Mouse (Mus musculus) heart, embryonic 15.5 days (tissue): Measurements from ENCODE around the gene Rnls. TPM values are rescaled to one million over a fixed set of nuclear protein-coding genes. Genes with fewer than 3 reads are reported as not detected.

Experiments used
- ATAC-seq: fragments of 200-750 bp; cut with Nextera tagmentation; replicated peaks from 2 replicates; pipeline ENCODE4 v1.8.0; 2017; ENCODE audit warnings: low read depth, moderate TSS enrichment; ENCODE audit not compliant: insufficient number of reproducible peaks, insufficient read depth, low FRiP score
- H3K27ac ChIP-seq: fragments of 300-500 bp; sonication (generic); 2 replicates; pipeline ENCODE4 v1.5.1; 2015; ENCODE audit warnings: mild to moderate bottlenecking, inconsistent platforms
- H3K27me3 ChIP-seq: fragments of 300-500 bp; sonication (generic); 2 replicates; pipeline ENCODE4 v1.6.1; 2015; ENCODE audit warnings: inconsistent platforms
- H3K36me3 ChIP-seq: fragments of 300-500 bp; sonication (generic); 2 replicates; pipeline ENCODE4 v1.6.1; 2015; ENCODE audit warnings: mild to moderate bottlenecking, inconsistent platforms
- H3K4me1 ChIP-seq: fragments of 300-500 bp; sonication (generic); replicated peaks from 2 replicates; pipeline ENCODE4 v1.6.1; 2015; ENCODE audit warnings: inconsistent platforms
- H3K4me2 ChIP-seq: fragments of 300-500 bp; sonication (generic); 2 replicates; pipeline ENCODE4 v1.6.1; 2015; ENCODE audit warnings: inconsistent platforms, mild to moderate bottlenecking, moderate library complexity
- H3K4me3 ChIP-seq: fragments of 300-500 bp; sonication (generic); 2 replicates; pipeline ENCODE4 v1.5.1; 2015; ENCODE audit warnings: mild to moderate bottlenecking, inconsistent platforms
- H3K9ac ChIP-seq: fragments of 300-500 bp; sonication (generic); 2 replicates; pipeline ENCODE4 v1.6.1; 2015; ENCODE audit warnings: mild to moderate bottlenecking, inconsistent platforms
- H3K9me3 ChIP-seq: fragments of 300-500 bp; sonication (generic); replicated peaks from 2 replicates; pipeline ENCODE4 v1.6.1; 2016; ENCODE audit warnings: inconsistent platforms
- WGBS: fragments of 180-500 bp; shearing (Covaris S2); methylation state at CpG from one replicate; pipeline ENCODE4 v1.1.7; 2015; ENCODE audit warnings: mixed read lengths; 5-methylcytosine and 5-hydroxymethylcytosine counted together
- polyA plus RNA-seq: library from polyadenylated mRNA; unstranded; fragments of >200 nt; fragmentation: Nextera tagmentation; extraction: Ambion mirVana; gene quantifications from 2 replicates; pipeline ENCODE4 v1.2.1, GENCODE M21; 2015

The Rnls gene
- polyA plus RNA-seq, 1 experiment from 2014 or later = 11.1 TPM

DNA sequence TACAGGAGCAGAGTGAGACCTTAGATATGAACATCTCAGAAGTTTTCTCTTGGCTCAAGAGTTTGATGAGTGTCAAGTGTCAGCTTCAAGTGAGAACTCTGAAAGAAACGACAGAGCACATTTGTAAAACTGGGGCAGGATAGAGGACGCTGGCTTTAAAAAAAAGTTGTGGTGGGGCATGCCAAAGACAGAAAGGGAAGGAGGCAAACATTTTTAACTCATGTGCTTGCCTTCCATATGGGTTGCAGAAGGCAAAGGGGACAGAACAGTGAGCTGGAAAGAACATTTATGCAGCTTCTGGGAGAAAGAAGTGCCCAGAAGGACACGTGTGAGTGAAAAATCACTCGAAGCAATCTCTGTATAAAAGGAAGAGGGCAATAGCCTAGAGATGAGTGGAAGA is 75.0 kb downstream of the Rnls start:
- no peak for ATAC-seq
- Histone ChIP-seq H3K4me3 (no peak overlapping the region), H3K4me1 (no peaks in the 10 kb centered on the region), H3K9ac (no peak overlapping the region), H3K4me2 (no peak overlapping the region), H3K27me3 (no peaks in the 10 kb centered on the region), H3K27ac (no peak overlapping the region), H3K9me3 (no peaks in the 10 kb centered on the region), H3K36me3 (no peaks in the 10 kb centered on the region)
- WGBS = 50% methylated on average over 4 of the region's 4 CpGs

DNA sequence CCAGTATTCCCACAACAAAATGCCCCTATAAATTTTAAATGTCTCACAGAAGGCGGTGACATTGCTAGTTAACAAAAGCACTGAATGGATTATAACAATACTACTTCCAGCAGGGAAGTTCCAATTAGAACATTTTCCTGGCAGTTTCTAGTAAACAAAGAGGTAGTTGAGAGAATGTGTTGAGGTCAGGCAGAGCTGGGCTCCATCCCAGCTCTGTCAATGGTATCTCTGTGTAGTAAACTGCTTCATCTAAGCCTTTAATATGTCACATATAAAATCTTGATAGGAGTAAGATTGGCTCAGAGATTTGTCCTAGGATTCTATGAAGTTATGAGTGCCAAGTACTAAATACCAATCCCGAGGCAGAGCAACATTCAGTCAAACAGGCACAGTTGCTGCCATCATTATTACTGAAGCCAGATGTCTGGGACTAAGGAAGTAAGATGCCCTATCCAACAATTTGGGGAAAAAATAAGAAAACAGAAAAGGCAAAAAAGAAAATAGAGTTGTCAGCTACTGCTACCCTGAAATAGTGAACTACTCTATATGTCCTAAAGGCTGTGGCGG is 92.3 kb downstream of the Rnls start:
- Histone ChIP-seq H3K27ac (no peak overlapping the region), H3K4me1 (no peaks in the 10 kb centered on the region), H3K4me2 (no peak overlapping the region), H3K9ac (no peak overlapping the region), H3K36me3 (no peaks in the 10 kb centered on the region), H3K4me3 (no peak overlapping the region), H3K27me3 (no peaks in the 10 kb centered on the region), H3K9me3 (no peaks in the 10 kb centered on the region)
- 65% methylated on average over 3 of the region's 3 CpGs for WGBS
- ATAC-seq = no peak

DNA sequence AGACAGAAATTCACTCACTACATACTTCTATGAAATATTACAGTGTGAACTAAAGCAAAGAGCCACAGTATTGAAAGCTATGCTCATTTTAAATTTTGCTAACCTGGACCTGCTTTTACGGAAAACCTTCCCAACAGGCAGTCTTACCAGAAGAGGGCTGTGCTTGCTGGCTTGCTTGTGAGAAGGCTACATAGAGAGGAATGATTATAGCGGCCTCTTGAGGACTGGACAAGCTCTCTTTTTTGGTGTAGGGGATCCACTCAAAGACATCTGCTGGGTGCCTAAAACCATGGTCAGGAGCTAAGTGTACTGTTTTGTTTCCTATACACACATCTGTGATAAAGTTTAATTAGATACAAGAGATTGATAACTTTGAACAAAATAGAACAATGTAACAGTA is 95.8 kb downstream of the Rnls start:
- Histone ChIP-seq H3K27me3 (no peaks in the 10 kb centered on the region), H3K36me3 (no peaks in the 10 kb centered on the region), H3K27ac (no peak overlapping the region), H3K4me1 (no peaks in the 10 kb centered on the region), H3K9ac (no peak overlapping the region), H3K4me2 (no peak overlapping the region), H3K9me3 (no peaks in the 10 kb centered on the region), H3K4me3 (no peak overlapping the region)
- ATAC-seq = no peak
- WGBS = 50% methylated on average over 2 of the region's 2 CpGs

DNA sequence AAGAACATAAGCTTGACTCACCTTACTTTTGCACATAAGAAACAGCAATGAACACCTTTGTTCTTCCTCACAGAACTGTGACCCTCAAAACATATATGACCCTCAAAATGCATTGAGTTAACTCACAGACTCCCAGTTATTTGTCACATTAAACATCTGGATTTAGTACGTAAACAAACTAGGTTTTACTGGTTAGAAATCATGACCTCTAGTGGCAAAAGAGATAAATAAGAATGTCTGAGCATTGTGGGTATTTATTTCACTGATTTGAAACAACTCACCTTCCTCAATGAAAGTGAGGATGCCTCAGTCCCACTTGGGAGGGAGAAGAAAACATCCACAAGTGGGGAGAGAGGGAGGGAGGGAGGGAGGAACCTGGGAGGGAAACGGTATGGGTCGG is 109.1 kb downstream of the Rnls start:
- no peak overlapping the region for H3K9ac ChIP-seq
- no peak overlapping the region for H3K4me3 ChIP-seq
- WGBS = 61% methylated on average over 3 of the region's 3 CpGs
- no peaks in the 10 kb centered on the region for H3K9me3 ChIP-seq
- ATAC-seq = no peak
- H3K36me3 ChIP-seq = no peaks in the 10 kb centered on the region
- no peak overlapping the region for H3K4me2 ChIP-seq
- H3K27me3 ChIP-seq = no peaks in the 10 kb centered on the region
- H3K27ac ChIP-seq = no peak overlapping the region
- H3K4me1 ChIP-seq = no peaks in the 10 kb centered on the region

DNA sequence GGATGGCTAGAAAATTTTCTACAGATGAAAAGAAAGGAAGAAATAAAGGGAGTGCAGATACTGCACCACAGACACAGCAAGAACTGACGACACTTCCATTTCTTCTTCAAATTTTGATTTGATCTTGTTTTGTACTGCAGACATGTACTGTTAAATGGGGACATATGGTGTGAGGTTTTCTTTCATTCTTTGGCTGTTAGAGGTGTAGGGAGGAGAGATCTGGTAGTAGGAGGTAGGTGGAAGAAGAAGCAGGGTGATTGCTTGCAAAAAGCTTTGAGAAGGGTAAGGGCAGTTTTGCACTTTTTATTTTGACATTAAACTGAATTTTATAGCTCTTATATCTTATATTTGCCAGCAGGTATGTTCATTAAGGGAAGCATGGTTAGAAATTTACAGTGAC is 115.7 kb downstream of the Rnls start:
- 86% methylated on average over 1 of the region's 1 CpGs for WGBS
- no peak overlapping the region for H3K9ac ChIP-seq

DNA sequence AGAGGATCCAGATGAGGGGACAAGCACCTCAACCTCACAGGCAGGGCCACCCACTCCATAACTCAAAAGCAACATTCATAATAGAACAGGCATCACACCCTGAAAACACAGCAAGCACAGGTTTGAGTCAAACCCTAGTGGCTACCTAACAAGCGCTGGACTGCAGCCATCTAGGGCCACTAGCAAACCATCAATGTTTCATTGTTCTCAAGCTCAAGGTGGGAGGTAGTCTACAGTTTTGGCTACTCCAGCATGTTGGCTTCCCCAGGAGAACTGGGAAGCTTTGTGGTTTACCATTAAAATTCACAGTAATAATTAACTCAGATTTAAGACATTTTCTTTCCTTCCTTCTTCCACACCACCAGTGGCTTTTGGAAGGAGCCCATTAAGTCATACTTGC is 118.4 kb downstream of the Rnls start:
- H3K36me3 ChIP-seq = no peaks in the 10 kb centered on the region
- H3K9ac ChIP-seq = no peak overlapping the region
- no peaks in the 10 kb centered on the region for H3K4me1 ChIP-seq
- no peak overlapping the region for H3K27ac ChIP-seq
- H3K4me2 ChIP-seq = no peak overlapping the region
- WGBS = 82% methylated on average over 1 of the region's 1 CpGs
- ATAC-seq = no peak
- H3K9me3 ChIP-seq = no peaks in the 10 kb centered on the region
- no peak overlapping the region for H3K4me3 ChIP-seq
- H3K27me3 ChIP-seq = no peaks in the 10 kb centered on the region

More for the DNA sequence above, 115.7 kb downstream of the Rnls start:
- H3K4me1 ChIP-seq = no peaks in the 10 kb centered on the region
- no peaks in the 10 kb centered on the region for H3K36me3 ChIP-seq
- no peak overlapping the region for H3K27ac ChIP-seq
- H3K27me3 ChIP-seq = no peaks in the 10 kb centered on the region
- H3K9me3 ChIP-seq = no peaks in the 10 kb centered on the region
- ATAC-seq = no peak
- H3K4me3 ChIP-seq = no peak overlapping the region
- no peak overlapping the region for H3K4me2 ChIP-seq

DNA sequence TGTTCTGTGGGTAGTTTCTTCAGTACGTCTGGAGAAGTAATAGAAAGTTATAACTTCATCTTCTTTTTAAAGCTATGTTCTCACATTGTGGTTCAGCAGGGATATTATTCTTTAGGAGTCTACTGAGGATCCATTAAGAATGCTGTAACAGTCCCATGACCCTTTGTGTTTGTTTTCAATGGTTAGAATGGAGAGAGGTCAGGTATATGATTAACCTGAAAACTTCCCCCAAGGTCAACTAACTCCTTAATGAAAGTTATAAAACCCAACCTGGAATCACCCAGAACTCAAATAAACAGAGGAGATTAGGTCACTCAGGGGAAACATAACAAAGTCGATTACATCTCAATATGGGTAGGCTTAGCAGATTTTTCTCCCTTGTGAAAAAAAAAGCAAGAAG is 120.5 kb downstream of the Rnls start:
- ATAC-seq = no peak
- WGBS = 66% methylated on average over 2 of the region's 2 CpGs
- Histone ChIP-seq H3K9me3 (no peaks in the 10 kb centered on the region), H3K4me1 (no peaks in the 10 kb centered on the region), H3K27ac (no peak overlapping the region), H3K36me3 (no peaks in the 10 kb centered on the region), H3K4me2 (no peak overlapping the region), H3K27me3 (no peaks in the 10 kb centered on the region), H3K9ac (no peak overlapping the region), H3K4me3 (no peak overlapping the region)

DNA sequence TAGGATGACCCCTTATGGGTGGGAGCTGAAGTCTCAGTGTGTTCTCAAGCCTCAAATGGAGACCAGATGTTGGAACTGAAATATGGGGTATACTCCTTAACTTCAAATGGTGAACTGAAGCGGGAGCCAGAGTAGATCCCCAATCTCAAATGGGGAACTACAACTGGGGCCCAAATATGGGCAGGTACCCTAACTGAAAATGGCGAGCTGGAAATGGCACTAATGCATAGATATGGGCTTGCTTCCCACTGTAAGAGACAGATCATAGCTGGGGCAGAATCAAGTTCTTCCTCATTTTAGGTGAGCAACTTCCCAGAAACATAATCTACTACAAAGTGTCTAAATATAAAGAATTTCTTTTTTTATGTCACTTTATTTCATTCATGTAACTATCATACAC is 121.9 kb downstream of the Rnls start:
- 79% methylated on average over 2 of the region's 2 CpGs for WGBS
- ATAC-seq = no peak
- no peak overlapping the region for H3K4me3 ChIP-seq

DNA sequence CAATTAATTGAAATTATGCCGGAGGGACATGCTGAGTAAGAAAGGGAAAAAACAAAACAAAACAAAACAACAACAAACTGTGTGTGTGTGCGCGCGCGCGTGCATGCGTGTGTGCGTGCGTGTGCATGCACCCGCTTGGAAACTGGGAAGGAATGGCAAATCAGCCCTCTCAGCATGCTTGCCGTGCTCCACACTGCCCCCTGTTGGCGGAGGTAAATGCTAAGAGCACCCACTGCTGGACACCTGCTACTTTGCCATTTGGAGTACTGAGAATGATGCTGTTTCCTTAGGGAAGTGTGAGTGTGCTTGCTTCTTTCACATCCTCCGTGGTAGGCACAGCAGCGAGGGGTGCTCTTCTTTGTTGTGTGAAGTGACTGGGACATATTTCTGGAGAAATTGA is 124.1 kb downstream of the Rnls start:
- no peak for ATAC-seq
- H3K27me3 ChIP-seq = no peaks in the 10 kb centered on the region
- no peaks in the 10 kb centered on the region for H3K36me3 ChIP-seq
- H3K4me1 ChIP-seq = no peaks in the 10 kb centered on the region
- WGBS = 80% methylated on average over 14 of the region's 14 CpGs
- no peak overlapping the region for H3K9ac ChIP-seq
- no peaks in the 10 kb centered on the region for H3K9me3 ChIP-seq
- no peak overlapping the region for H3K4me3 ChIP-seq
- no peak overlapping the region for H3K27ac ChIP-seq
- no peak overlapping the region for H3K4me2 ChIP-seq

More for the DNA sequence above, 121.9 kb downstream of the Rnls start:
- no peaks in the 10 kb centered on the region for H3K9me3 ChIP-seq
- H3K36me3 ChIP-seq = no peaks in the 10 kb centered on the region
- no peaks in the 10 kb centered on the region for H3K4me1 ChIP-seq
- H3K27me3 ChIP-seq = no peaks in the 10 kb centered on the region
- no peak overlapping the region for H3K27ac ChIP-seq
- H3K9ac ChIP-seq = no peak overlapping the region
- H3K4me2 ChIP-seq = no peak overlapping the region

DNA sequence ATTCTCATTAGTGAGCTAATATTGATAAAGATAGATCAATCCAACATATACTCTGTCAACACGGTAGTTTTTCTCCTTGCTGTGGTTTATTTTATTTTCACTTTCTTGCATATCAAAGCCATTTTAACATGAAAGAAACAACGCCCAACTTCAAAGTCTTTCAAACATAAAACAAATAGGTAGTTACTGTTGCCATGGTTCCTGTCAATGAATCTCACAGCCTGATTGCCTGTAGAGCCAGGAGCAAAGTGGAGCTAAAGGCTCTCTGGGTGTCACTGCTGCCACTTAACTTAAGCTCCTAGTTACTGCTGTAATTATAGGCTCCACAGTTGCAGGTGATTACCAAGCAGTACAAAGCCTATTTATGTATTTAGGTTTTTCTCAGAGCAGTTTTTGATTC is 126.8 kb downstream of the Rnls start:
- Histone ChIP-seq H3K9me3 (no peaks in the 10 kb centered on the region), H3K4me1 (no peaks in the 10 kb centered on the region), H3K4me2 (no peak overlapping the region), H3K36me3 (no peaks in the 10 kb centered on the region), H3K27me3 (no peaks in the 10 kb centered on the region), H3K27ac (no peak overlapping the region), H3K9ac (no peak overlapping the region), H3K4me3 (no peak overlapping the region)
- WGBS = 29% methylated on average over 2 of the region's 2 CpGs
- no peak for ATAC-seq

DNA sequence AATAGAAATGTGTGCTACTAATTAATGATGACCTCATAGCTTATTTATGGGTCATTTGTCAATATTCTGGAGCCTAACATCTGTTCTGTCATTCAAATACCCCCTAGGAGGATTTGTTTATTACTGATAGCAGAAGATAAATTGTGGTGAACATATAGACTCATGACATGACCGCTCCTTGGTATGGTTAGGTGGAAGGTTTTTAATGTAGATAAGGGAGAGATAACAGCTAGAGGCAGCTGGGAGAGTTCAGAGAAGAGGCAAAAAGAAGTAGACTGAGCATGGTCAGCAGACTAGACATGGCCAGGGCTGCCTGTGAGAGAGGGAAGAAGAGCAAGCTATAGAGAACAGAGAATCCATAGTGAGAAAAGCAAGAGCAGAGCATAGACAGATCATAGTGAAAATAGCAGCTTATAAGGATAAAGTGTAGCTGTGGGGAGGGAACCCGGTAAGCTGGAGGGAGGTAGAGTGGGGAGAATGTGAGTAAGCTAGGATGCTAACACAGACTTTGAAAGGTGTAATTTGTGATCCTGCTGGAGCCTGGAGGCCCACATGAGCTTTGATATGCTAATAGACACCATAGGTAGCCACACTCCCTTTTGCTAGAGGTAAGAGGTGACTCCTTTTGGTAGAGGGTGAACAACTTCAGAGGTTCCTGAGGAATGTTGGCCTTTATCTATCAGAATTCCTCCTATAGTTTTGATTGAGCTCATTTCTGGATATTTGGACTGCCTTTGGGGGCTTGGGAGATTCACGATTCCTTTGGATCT is 127.7 kb downstream of the Rnls start:
- no peak for ATAC-seq
- WGBS = 35% methylated on average over 3 of the region's 3 CpGs
- H3K27ac ChIP-seq = no peak overlapping the region

DNA sequence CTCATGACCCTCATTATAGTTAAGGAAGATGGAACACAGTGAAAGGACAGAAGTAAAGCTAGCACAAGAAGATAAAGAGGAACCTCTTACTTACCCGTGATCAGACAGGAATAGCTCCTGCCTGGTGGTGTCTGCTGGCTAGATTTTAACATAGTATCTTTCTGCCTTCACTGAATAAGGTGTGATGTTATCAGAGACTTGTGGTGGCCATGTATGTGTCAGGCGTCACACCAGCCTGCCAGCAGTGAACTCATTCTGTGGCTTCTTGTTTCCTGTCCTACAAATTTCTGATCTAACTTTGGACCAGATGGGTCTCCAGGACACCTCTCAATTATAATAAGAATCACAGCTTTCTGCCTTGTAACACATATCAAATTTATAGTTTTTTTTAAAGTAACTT is 129.7 kb downstream of the Rnls start:
- Histone ChIP-seq H3K27ac (no peak overlapping the region), H3K4me1 (no peaks in the 10 kb centered on the region), H3K9ac (no peak overlapping the region), H3K4me3 (no peak overlapping the region), H3K9me3 (no peaks in the 10 kb centered on the region), H3K4me2 (no peak overlapping the region), H3K36me3 (no peaks in the 10 kb centered on the region), H3K27me3 (no peaks in the 10 kb centered on the region)
- 42% methylated on average over 2 of the region's 2 CpGs for WGBS
- no peak for ATAC-seq

More for the DNA sequence above, 127.7 kb downstream of the Rnls start:
- Histone ChIP-seq H3K9ac (no peak overlapping the region), H3K4me2 (no peak overlapping the region), H3K27me3 (no peaks in the 10 kb centered on the region), H3K9me3 (no peaks in the 10 kb centered on the region), H3K36me3 (no peaks in the 10 kb centered on the region), H3K4me3 (no peak overlapping the region), H3K4me1 (no peaks in the 10 kb centered on the region)
